Mouse (Mus musculus): ENCODE data around the gene C87436. TPM values are rescaled to one million over a fixed set of nuclear protein-coding genes. Genes with fewer than 3 reads are reported as not detected.
A peak's percentile ranks its signal among the peaks of the same experiment; 100 is the strongest.
"Not testable (repeated sequence)": the region's sequence is repeated elsewhere in the genome, so short reads cannot be mapped to it uniquely, and the experiment has no call there.

Gene C87436
- polyA plus RNA-seq, 1 experiment from 2014 or later = 16.8 TPM

DNA sequence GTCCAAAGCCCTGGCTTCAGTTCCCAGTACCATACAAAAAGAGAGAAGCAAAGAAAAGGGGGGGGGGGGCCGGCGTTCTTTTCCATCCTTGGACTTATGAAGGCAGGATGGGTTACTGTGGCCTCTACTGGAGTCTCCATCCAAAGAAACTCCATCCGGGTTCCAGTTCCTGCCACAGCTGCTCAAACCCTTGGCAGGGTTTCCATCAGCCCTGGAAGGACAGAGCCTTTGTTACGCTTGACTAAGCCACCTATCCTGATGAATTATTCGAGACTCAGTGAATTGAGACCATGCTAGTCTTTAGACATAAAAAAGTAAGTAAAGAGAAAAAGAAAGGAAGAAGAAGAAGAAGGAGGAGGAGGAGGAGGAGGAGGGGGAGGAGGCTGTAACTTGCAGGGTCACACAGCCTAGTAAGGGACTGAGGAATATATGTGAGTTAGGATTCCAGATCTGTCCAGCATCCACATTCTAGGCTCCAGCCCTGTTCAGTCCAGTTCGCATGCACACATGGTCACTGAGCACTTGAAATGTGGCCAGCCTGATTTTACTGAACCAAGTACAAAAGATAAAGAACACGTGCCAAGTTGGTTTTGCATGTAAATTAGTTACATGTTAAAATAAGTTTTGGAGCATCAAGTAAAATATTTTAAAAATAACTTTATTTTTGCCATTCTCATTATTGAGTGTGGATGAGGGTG lies 47.9 kb downstream of the C87436 start:
- Histone ChIP-seq H3K9ac (no peak overlapping the region), H3K4me1 (peaks cover 37% of the 10 kb centered on the region), H3K27ac (replicated peaks) (peak overlapping the region; percentile 98; the same call in 1 of the 2 replicates), H3K4me3 (no peak overlapping the region), H3K4me2 (no peak overlapping the region), H3K36me3 (no peaks in the 10 kb centered on the region), H3K9me3 (no peaks in the 10 kb centered on the region), H3K27me3 (replicated peaks) (no peaks in the 10 kb centered on the region)
- no peak for ATAC-seq (ENCODE audit: extremely low read depth, insufficient number of reproducible peaks, low FRiP score, low TSS enrichment)
- WGBS = 77% methylated on average over 7 of the region's 7 CpGs

DNA sequence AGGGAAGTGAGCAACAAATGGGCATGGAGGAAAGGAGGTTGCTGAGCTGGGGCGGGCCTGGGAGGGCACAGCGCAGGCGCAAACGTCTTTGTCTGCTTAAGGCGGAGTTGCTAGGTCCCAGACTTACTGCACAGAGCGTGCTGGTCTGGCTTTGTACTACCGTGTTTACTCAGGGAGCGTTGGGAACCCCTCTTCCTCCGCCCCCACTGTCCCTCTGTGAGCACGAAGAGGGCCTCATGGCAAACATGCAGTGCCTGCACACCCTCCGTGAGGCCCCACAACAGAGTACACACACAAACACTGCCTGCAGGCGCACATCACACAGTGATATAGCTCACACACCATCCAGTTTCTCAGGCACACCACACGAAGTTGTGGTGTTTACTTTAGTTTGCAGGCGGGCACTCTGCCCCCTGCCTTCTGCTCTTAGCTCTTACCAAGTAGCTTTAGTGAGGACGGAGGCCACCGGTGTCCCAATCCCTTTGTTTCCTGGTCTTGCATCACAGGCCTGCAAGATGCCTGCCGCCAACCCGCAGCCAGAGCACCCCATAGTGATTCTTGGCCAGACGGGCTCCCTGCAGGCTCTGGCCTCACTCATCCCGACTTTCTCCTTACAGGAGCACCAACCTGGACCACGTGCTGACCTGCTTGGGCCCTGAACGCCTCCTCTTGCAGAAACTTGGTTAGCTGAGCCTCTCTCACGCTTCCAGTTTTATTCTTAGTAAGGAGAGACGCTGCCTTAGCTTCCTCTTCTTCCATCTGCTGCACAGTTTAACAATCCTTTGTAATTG lies 49.4 kb downstream of the C87436 start:
- WGBS = 10% methylated on average over 24 of the region's 24 CpGs

DNA sequence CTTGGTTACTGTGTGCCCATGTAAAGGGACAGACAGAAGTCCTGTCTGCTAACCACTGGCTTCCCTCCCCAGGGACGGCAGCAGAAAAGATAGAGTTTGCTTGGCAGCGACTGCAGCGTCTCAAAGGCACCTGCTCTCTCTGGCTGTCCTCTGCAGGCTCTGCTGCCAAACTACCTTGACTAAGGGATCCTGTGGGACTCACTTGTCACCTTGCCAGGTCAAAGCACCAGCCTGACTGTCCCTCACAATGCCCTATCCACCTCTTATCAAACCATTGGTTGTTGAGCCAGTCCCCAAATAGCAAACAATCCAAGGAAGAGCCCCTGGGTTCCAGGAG lies 49.9 kb downstream of the C87436 start:
- Histone ChIP-seq H3K4me3 (peak overlapping the region; percentile 28; the same call in 1 of the 2 replicates), H3K27me3 (replicated peaks) (no peaks in the 10 kb centered on the region), H3K9me3 (no peaks in the 10 kb centered on the region), H3K9ac (peak overlapping the region; percentile 79), H3K4me2 (peak overlapping the region; percentile 63), H3K4me1 (peaks cover 28% of the 10 kb centered on the region), H3K27ac (replicated peaks) (peak overlapping the region; percentile 98), H3K36me3 (no peaks in the 10 kb centered on the region)
- ATAC-seq (ENCODE audit: extremely low read depth, insufficient number of reproducible peaks, low FRiP score, low TSS enrichment) = no peak
- WGBS = 27% methylated on average over 3 of the region's 3 CpGs

More for the DNA sequence above, 49.4 kb downstream of the C87436 start:
- H3K4me3 ChIP-seq = peak overlapping the region; percentile 28
- H3K9ac ChIP-seq = peak overlapping the region; percentile 79
- ATAC-seq (ENCODE audit: extremely low read depth, insufficient number of reproducible peaks, low FRiP score, low TSS enrichment) = peak; percentile 70; the same call in 1 of the 2 replicates
- H3K27me3 ChIP-seq (replicated peaks) = no peaks in the 10 kb centered on the region
- H3K9me3 ChIP-seq = no peaks in the 10 kb centered on the region
- no peaks in the 10 kb centered on the region for H3K36me3 ChIP-seq
- peak overlapping the region; percentile 63 for H3K4me2 ChIP-seq
- peak overlapping the region; percentile 98 for H3K27ac ChIP-seq (replicated peaks)
- H3K4me1 ChIP-seq = peaks cover 28% of the 10 kb centered on the region

GRCm38 (mm10) chr6:86489945-86490344 lies 51.8 kb downstream of the C87436 start:
- H3K9ac ChIP-seq = no peak overlapping the region
- H3K36me3 ChIP-seq = no peaks in the 10 kb centered on the region
- no peak overlapping the region for H3K27ac ChIP-seq (replicated peaks)
- H3K4me1 ChIP-seq = peaks cover 29% of the 10 kb centered on the region
- H3K4me3 ChIP-seq = no peak overlapping the region
- H3K9me3 ChIP-seq = no peaks in the 10 kb centered on the region
- H3K4me2 ChIP-seq = no peak overlapping the region
- H3K27me3 ChIP-seq (replicated peaks) = no peaks in the 10 kb centered on the region
- WGBS = 95% methylated on average over 2 of the region's 2 CpGs
- ATAC-seq (ENCODE audit: extremely low read depth, insufficient number of reproducible peaks, low FRiP score, low TSS enrichment) = no peak

GRCm38 (mm10) chr6:86490413-86490812 lies 52.2 kb downstream of the C87436 start:
- ATAC-seq (ENCODE audit: extremely low read depth, insufficient number of reproducible peaks, low FRiP score, low TSS enrichment); H3K9me3 ChIP-seq; H3K27ac ChIP-seq (replicated peaks); H3K4me2 ChIP-seq; H3K27me3 ChIP-seq (replicated peaks); H3K4me3 ChIP-seq; H3K36me3 ChIP-seq; H3K9ac ChIP-seq: not testable (repeated sequence)
- 90% methylated on average over 8 of the region's 8 CpGs for WGBS
- H3K4me1 ChIP-seq = peaks cover 29% of the 10 kb centered on the region

DNA sequence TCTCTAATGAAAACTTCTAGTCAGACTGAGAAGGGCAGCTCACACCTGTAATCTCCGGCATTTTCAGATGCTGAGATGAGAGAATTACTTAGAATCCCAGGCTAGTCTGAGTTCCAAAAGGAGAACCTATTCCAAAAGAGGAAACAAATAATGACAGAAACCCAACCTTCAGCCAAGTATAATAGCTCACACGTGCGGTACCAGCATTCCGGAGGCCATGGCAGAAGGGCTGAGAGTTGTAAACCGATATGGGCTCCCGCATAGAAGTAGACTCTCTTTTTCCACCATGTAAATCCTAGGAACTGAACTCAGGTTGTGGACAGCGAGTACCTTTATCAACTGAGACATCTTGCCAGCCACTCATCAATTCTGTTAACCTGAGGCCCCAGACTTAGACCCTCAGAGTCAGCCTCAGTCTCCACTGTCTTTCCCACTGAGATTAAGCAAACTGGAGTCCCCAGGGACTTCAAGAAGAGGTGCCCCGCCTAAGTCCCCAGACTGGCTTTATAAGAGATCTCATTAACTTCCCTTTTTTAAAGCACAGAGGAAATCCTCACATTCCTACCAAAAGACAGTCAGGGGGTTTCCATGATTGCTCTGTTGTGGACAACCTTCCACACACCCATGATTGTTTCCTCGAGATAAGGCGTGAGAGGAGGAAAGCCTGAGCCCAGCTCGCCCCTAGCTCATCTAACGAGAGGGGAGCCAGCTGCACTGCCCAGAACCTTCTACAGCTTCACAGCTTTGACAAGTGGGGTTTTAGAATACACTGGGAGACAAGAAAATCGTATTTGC lies 55.5 kb downstream of the C87436 start:
- Histone ChIP-seq H3K4me2 (no peak overlapping the region), H3K27me3 (replicated peaks) (no peaks in the 10 kb centered on the region), H3K4me1 (peaks cover 30% of the 10 kb centered on the region), H3K36me3 (no peaks in the 10 kb centered on the region), H3K4me3 (no peak overlapping the region), H3K27ac (replicated peaks) (no peak overlapping the region; the same call in 1 of the 2 replicates), H3K9me3 (no peaks in the 10 kb centered on the region), H3K9ac (no peak overlapping the region)
- no peak for ATAC-seq (ENCODE audit: extremely low read depth, insufficient number of reproducible peaks, low FRiP score, low TSS enrichment)
- 39% methylated on average over 13 of the region's 13 CpGs for WGBS

- H3K27me3 ChIP-seq (replicated peaks) = no peaks in the 10 kb centered on the region
- WGBS = 94% methylated on average over 7 of the region's 7 CpGs
- no peak for ATAC-seq (ENCODE audit: extremely low read depth, insufficient number of reproducible peaks, low FRiP score, low TSS enrichment)
- no peak overlapping the region for H3K9ac ChIP-seq
- H3K9me3 ChIP-seq = no peaks in the 10 kb centered on the region
- H3K36me3 ChIP-seq = no peaks in the 10 kb centered on the region
- H3K4me3 ChIP-seq = no peak overlapping the region
- H3K4me1 ChIP-seq = peaks cover 36% of the 10 kb centered on the region
- H3K27ac ChIP-seq (replicated peaks) = no peak overlapping the region
- H3K4me2 ChIP-seq = no peak overlapping the region
Observed at GRCm38 (mm10) chr6:86494767-86495166, 56.6 kb downstream of the C87436 start.

GRCm38 (mm10) chr6:86495661-86496060 lies 57.5 kb downstream of the C87436 start:
- H3K4me1 ChIP-seq = peaks cover 38% of the 10 kb centered on the region
- H3K36me3 ChIP-seq = no peaks in the 10 kb centered on the region
- H3K4me2 ChIP-seq = no peak overlapping the region
- H3K9ac ChIP-seq = no peak overlapping the region
- WGBS = 44% methylated on average over 3 of the region's 3 CpGs
- no peak overlapping the region for H3K4me3 ChIP-seq
- no peak overlapping the region for H3K27ac ChIP-seq (replicated peaks)
- no peak for ATAC-seq (ENCODE audit: extremely low read depth, insufficient number of reproducible peaks, low FRiP score, low TSS enrichment)
- no peaks in the 10 kb centered on the region for H3K9me3 ChIP-seq
- H3K27me3 ChIP-seq (replicated peaks) = no peaks in the 10 kb centered on the region

DNA sequence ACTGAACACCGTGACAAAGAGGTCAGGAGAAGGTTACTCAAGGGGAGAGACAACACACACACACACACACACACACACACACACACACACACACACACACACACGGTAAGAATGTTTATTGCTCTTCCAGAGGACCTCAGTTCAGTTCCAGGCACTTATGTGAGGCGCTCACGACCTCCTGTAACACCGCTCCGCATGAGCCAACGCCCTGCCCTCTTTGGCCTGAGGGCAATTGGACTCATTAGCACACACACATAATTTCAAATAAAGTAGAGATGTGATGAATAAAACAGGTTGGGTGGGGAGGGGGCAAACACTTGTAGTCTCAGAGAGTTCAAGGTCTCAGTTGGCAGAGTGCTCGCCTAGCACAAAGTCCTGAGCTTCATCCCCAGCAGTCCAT lies 58.0 kb downstream of the C87436 start:
- no peaks in the 10 kb centered on the region for H3K27me3 ChIP-seq (replicated peaks)
- no peak overlapping the region for H3K4me3 ChIP-seq
- no peaks in the 10 kb centered on the region for H3K36me3 ChIP-seq
- 0 out of 2 replicates have a peak overlapping the region, but pooled peaks have one; percentile 68 for H3K4me2 ChIP-seq
- 0 out of 2 replicates have a peak overlapping the region, but pooled peaks have one; percentile 78 for H3K9ac ChIP-seq
- WGBS = 78% methylated on average over 8 of the region's 8 CpGs
- ATAC-seq (ENCODE audit: extremely low read depth, insufficient number of reproducible peaks, low FRiP score, low TSS enrichment) = no peak
- H3K9me3 ChIP-seq = no peaks in the 10 kb centered on the region
- H3K27ac ChIP-seq (replicated peaks) = peak overlapping the region; percentile 79; the same call in 1 of the 2 replicates
- peaks cover 38% of the 10 kb centered on the region for H3K4me1 ChIP-seq

DNA sequence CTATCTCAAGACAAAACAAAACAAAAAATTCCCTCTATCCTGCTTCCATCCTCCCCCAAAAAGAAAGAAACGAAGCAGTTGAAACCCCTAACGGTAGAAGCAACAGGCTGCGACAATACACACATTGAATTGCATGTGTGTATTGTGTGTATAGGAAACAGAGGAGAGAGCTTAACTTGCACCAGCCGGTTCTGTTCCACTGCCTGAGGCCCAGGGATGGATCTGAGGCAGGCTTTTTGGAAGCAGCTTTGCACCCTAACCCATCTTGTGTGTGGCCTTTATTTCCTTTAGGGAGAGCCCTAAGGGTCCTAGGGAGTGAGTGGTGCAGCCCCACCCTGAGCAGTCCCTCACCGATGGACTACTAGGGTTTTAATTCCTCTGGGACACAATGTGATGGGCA lies 58.4 kb downstream of the C87436 start:
- no peak for ATAC-seq (ENCODE audit: extremely low read depth, insufficient number of reproducible peaks, low FRiP score, low TSS enrichment)
- peaks cover 38% of the 10 kb centered on the region for H3K4me1 ChIP-seq
- H3K4me3 ChIP-seq = peak overlapping the region; percentile 45
- H3K27ac ChIP-seq (replicated peaks) = peak overlapping the region; percentile 79
- H3K27me3 ChIP-seq (replicated peaks) = no peaks in the 10 kb centered on the region
- no peaks in the 10 kb centered on the region for H3K36me3 ChIP-seq
- no peaks in the 10 kb centered on the region for H3K9me3 ChIP-seq
- H3K4me2 ChIP-seq = peak overlapping the region; percentile 68
- 75% methylated on average over 5 of the region's 5 CpGs for WGBS
- peak overlapping the region; percentile 78; the same call in 1 of the 2 replicates for H3K9ac ChIP-seq
